8 mouse cellular contexts compared by ENCODE assay signal in the genomic region with DNA sequence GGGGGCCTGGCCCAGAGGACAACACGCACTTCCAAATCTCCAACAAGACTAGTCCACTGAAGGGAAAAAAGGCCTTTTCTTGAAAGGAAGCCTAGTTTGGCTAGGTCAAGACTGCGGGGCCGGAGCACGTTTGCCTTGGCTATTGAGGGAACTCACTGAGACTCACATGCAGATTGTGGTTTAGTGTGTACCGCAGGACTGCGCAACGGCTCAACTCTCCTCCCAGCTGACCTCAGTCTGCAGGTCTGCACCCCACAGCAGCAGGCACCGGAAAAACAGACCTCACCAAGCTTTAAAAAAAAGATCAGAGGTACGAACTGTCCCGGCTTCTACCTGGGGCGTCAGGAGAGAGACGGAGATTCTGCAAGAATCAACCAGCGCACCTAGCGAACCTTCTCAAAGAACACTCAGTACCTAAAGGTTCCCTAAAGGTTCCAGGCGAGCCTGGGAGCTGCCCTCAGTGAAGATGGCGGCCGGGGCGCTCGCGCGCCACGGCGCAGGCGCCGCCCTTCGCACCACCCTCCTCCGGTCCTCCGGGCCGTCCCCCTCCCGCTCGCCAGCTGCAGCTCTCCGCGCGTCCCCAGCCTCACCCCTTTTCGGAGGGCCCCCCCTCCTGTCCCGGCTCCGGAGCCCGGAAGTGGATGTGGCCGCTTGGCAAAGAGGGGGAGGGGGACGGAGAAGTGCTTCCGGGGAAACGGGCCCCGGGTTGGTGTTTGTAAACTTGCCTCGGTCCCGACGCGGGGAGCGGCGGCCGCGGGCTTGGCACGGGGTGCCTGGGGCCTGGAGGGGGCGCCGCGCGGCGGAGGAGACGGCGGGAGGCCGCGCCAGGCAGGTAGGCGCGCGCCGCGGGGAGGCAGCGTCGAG. TPM values are rescaled to one million over a fixed set of nuclear protein-coding genes. Genes with fewer than 3 reads are reported as not detected.
DNase-seq lines count a peak whose midpoint lies in the region; ATAC-seq and TF ChIP-seq lines count a peak whose summit lies in the region.

A gene (plus strand): TSS at position 279 of the 864 bp plus-strand sequence.

- TF ChIP-seq RAD21 in MEL (IDR thresholded peaks at IDR 0.05; ENCODE audit: low read depth, low read length), result no peak

- H3K79me2 ChIP-seq in MEL (ENCODE audit: control insufficient read depth, insufficient read depth, low read length, poor library complexity), result peaks cover 8% of the 10 kb centered on the region

- peak within 1 kb of the TSS; percentile 97 for H3K9ac ChIP-seq in MEL (ENCODE audit: control insufficient read depth, low read depth, low read length, poor library complexity, severe bottlenecking)
- H3K9ac ChIP-seq in lung, embryonic 16.5 days (ENCODE audit: low read length), result peak within 1 kb of the TSS; percentile 98

- peak within 1 kb of the TSS; percentile 93 to 97 for H3K4me3 ChIP-seq in MEL (ENCODE audit: control insufficient read depth in 1 of 2, insufficient read depth in 1 of 2, low read depth in 2 of 2, low read length in 2 of 2)
- peak within 1 kb of the TSS; percentile 86 for H3K4me3 ChIP-seq in cerebellum, adult 2 months (replicated peaks; ENCODE audit: insufficient read depth, low read depth, low read length)
- H3K4me3 ChIP-seq in lung, embryonic 16.5 days (ENCODE audit: low read length), result peak within 1 kb of the TSS; percentile 85

- peak; percentile 61 to 85; a peak in 3 of 4 replicates for TF ChIP-seq POLR2A in MEL (IDR thresholded peaks at IDR 0.05; ENCODE audit: control insufficient read depth in 1 of 2, insufficient read depth in 1 of 2, low read depth in 1 of 2, low read length in 2 of 2, poor library complexity in 1 of 2)
- TF ChIP-seq POLR2A in cerebellum, adult 2 months (IDR thresholded peaks at IDR 0.05; ENCODE audit: borderline replicate concordance, insufficient read depth, low read length), result peak; percentile 84; the same call in 1 of the 2 replicates

- TF ChIP-seq CTCF in MEL (IDR thresholded peaks at IDR 0.05 in 2 of 3, conservative IDR thresholded peaks at IDR 0.05 in 1 of 3; ENCODE audit: control insufficient read depth in 1 of 3, insufficient read depth in 1 of 3, low read depth in 2 of 3, low read length in 3 of 3, poor library complexity in 1 of 3, severe bottlenecking in 1 of 3), result no peak; a peak in 1 of 6 replicates
- no peak for TF ChIP-seq CTCF in cerebellum, adult 2 months (IDR thresholded peaks at IDR 0.05; ENCODE audit: borderline replicate concordance, insufficient read depth, low read depth, low read length)

- peak within 1 kb of the TSS; percentile 96 for H3K27ac ChIP-seq in MEL (ENCODE audit: control insufficient read depth, low read depth, low read length)
- H3K27ac ChIP-seq in cerebellum, adult 2 months (ENCODE audit: insufficient read depth, low read length), result peak within 1 kb of the TSS; percentile 78
- peak within 1 kb of the TSS; percentile 100 for H3K27ac ChIP-seq in lung, embryonic 16.5 days (ENCODE audit: low read length)

- H3K4me2 ChIP-seq in lung, embryonic 16.5 days (ENCODE audit: low read depth, low read length), result peak within 1 kb of the TSS; percentile 76

- under 1% methylated on average over 52 of the region's 68 CpGs for WGBS in cerebellum, adult 2 months
- WGBS in lung, embryonic 16.5 days, result under 1% methylated on average over 54 of the region's 68 CpGs

- peaks cover 0 to 30% of the 10 kb centered on the region in 2 experiments; a peak in 3 of 4 replicates for H3K36me3 ChIP-seq in MEL (ENCODE audit: control insufficient read depth in 1 of 2, insufficient read depth in 2 of 2, low read length in 2 of 2)
- peaks cover 10% of the 10 kb centered on the region for H3K36me3 ChIP-seq in lung, embryonic 16.5 days (ENCODE audit: control insufficient read depth, insufficient read depth, low read length)

- H3K9me3 ChIP-seq in MEL (replicated peaks; ENCODE audit: insufficient read depth, low read length), result no peaks in the 10 kb centered on the region
- no peaks in the 10 kb centered on the region for H3K9me3 ChIP-seq in lung, embryonic 16.5 days (ENCODE audit: control insufficient read depth, low read length)

- no peaks in the 10 kb centered on the region for H3K27me3 ChIP-seq in MEL (ENCODE audit: control insufficient read depth in 1 of 2, insufficient read depth in 2 of 2, low read length in 2 of 2)
- H3K27me3 ChIP-seq in cerebellum, adult 2 months (ENCODE audit: control insufficient read depth, insufficient read depth, low read length), result no peaks in the 10 kb centered on the region
- H3K27me3 ChIP-seq in lung, embryonic 16.5 days (ENCODE audit: control insufficient read depth, insufficient read depth, low read depth, low read length), result no peaks in the 10 kb centered on the region

- ATAC-seq in hematopoietic stem cell, adult 5-6 weeks (replicated peaks in 1 of 2; ENCODE audit: insufficient read depth in 1 of 2, low FRiP score in 2 of 2, low TSS enrichment in 1 of 2, low read depth in 1 of 2, poor library complexity in 2 of 2, severe bottlenecking in 2 of 2), result peak; percentile 82 to 83
- ATAC-seq in lung, embryonic 16.5 days (ENCODE audit: low read depth), result peak; percentile 98

- peak; percentile 5 to 52; a peak in 3 of 4 replicates for TF ChIP-seq EP300 in MEL (IDR thresholded peaks at IDR 0.05; ENCODE audit: low read depth in 1 of 2, low read length in 2 of 2)

- peak; percentile 99 for DNase-seq in MEL (ENCODE audit: low read depth, low spot score)
- DNase-seq in cerebellum, adult 2 months, result peak; percentile 93 to 97
- peak; percentile 96 for DNase-seq in forelimb bud, embryonic 11.5 days (ENCODE audit: low read depth, low spot score)
- peak; percentile 69 for DNase-seq in layer of hippocampus, adult 9-10 months (ENCODE audit: low spot score)
- peak; percentile 85 for DNase-seq in ovary, postnatal 10 days (ENCODE audit: low spot score)
- peak; percentile 97 for DNase-seq in thymus, postnatal 10 days (ENCODE audit: low spot score in 2 of 2)

- peaks cover 6 to 14% of the 10 kb centered on the region in 2 experiments for H3K4me1 ChIP-seq in MEL (ENCODE audit: control insufficient read depth in 1 of 2, insufficient read depth in 2 of 2, low read length in 2 of 2)
- peaks cover 16% of the 10 kb centered on the region for H3K4me1 ChIP-seq in cerebellum, adult 2 months (ENCODE audit: control insufficient read depth, insufficient read depth, low read length)
- H3K4me1 ChIP-seq in lung, embryonic 16.5 days (replicated peaks; ENCODE audit: control insufficient read depth, insufficient read depth, low read length), result peaks cover 30% of the 10 kb centered on the region

TF ChIP-seq in MEL, 35 proteins besides CTCF, POLR2A, EP300 and RAD21 (continues in another document):
- TF ChIP-seq ZKSCAN1 (IDR thresholded peaks at IDR 0.05; ENCODE audit: low read depth, low read length) (no peak), SMC3 (IDR thresholded peaks at IDR 0.05; ENCODE audit: low read depth, low read length) (no peak), CHD1 (IDR thresholded peaks at IDR 0.05; ENCODE audit: low read depth, low read length) (no peak), RCOR1 (IDR thresholded peaks at IDR 0.05; ENCODE audit: low read depth, low read length) (0 out of 2 replicates have a peak, but pooled peaks have one; percentile 62), KAT2A (conservative IDR thresholded peaks at IDR 0.05; ENCODE audit: low read depth, low read length) (peak; percentile 87), E2F4 (IDR thresholded peaks at IDR 0.05; ENCODE audit: borderline replicate concordance, low read depth, low read length) (no peak), TAL1 (IDR thresholded peaks at IDR 0.05; ENCODE audit: low read length) (no peak), MYC (IDR thresholded peaks at IDR 0.05; ENCODE audit: low read depth, low read length) (no peak; the same call in none of the 2 replicates), GABPA (IDR thresholded peaks at IDR 0.05; ENCODE audit: low read depth, low read length) (no peak), JUND (IDR thresholded peaks at IDR 0.05; ENCODE audit: low read depth, low read length) (no peak), POLR2AphosphoS5 (IDR thresholded peaks at IDR 0.05; ENCODE audit: borderline replicate concordance, low read depth, low read length) (no peak), ZC3H11A (IDR thresholded peaks at IDR 0.05; ENCODE audit: low read depth, low read length) (no peak), TCF12 (IDR thresholded peaks at IDR 0.05; ENCODE audit: low read depth, low read length) (peak; percentile 69), BHLHE40 (IDR thresholded peaks at IDR 0.05; ENCODE audit: borderline replicate concordance, low read depth, low read length) (peak; percentile 82), HCFC1 (IDR thresholded peaks at IDR 0.05; ENCODE audit: low read depth, low read length) (peak; percentile 93), NRF1 (IDR thresholded peaks at IDR 0.05; ENCODE audit: insufficient read depth, low read depth, low read length, poor library complexity, severe bottlenecking) (peak; percentile 96), MAFK (IDR thresholded peaks at IDR 0.05; ENCODE audit: borderline replicate concordance, low read depth, low read length) (no peak), MAX (IDR thresholded peaks at IDR 0.05; ENCODE audit: low read length) (peak; percentile 29; the same call in 1 of the 2 replicates), USF1 (IDR thresholded peaks at IDR 0.05; ENCODE audit: low read depth, low read length) (no peak; the same call in 1 of the 2 replicates), MXI1 (IDR thresholded peaks at IDR 0.05; ENCODE audit: low read depth, low read length) (peak; percentile 69), ELF1 (IDR thresholded peaks at IDR 0.05; ENCODE audit: low read depth, low read length) (peak; percentile 93), NELFE (IDR thresholded peaks at IDR 0.05; ENCODE audit: low read depth, low read length) (peak; percentile 69), ETS1 (IDR thresholded peaks at IDR 0.05; ENCODE audit: low read depth, low read length) (peak; percentile 85), MEF2A (IDR thresholded peaks at IDR 0.05; ENCODE audit: extremely low read depth, insufficient replicate concordance, low read depth, low read length, poor library complexity, severe bottlenecking) (peak; percentile 27; the same call in 1 of the 2 replicates), SIN3A (IDR thresholded peaks at IDR 0.05; ENCODE audit: low read length) (peak; percentile 88), USF2 (IDR thresholded peaks at IDR 0.05; ENCODE audit: borderline replicate concordance in 1 of 2, insufficient read depth in 1 of 2, low read depth in 1 of 2, low read length in 2 of 2) (no peak), GATA1 (IDR thresholded peaks at IDR 0.05; ENCODE audit: low read depth, low read length) (no peak)

RNA-seq across cellular contexts. Expression of the gene that starts here (rescaled TPM):
- 39.9 and 40.5 TPM in 2 replicates for total RNA-seq in MEL (2012; rRNA removed)
- 10 to 100 TPM in 1 of 2 experiments, not detected in 1; 50.1 TPM for polyA plus RNA-seq in MEL (2012; ENCODE audit: insufficient read depth in 1 of 2, insufficient read length in 2 of 2, low read depth in 1 of 2, low replicate concordance in 2 of 2, missing spikeins in 1 of 2)
- 79.3 and 81.7 TPM in 2 replicates for polyA plus RNA-seq in cerebellum, adult 2 months (2012; rRNA removed)
- 44.0 and 47.6 TPM in 2 replicates for total RNA-seq in hematopoietic stem cell, adult 5-6 weeks (2017)
- polyA plus RNA-seq in lung, embryonic 16.5 days (2015; fragmentation: Nextera tagmentation; extraction: Ambion mirVana), result 64.0 and 67.0 TPM in 2 replicates

Comparison
In these comparisons a context has a peak if more than half of its experiments do, and no peak if none do; other contexts are left out.
1. Peak in every context shown above with its lines: DNase-seq, ATAC-seq, H3K4me3 ChIP-seq and H3K27ac ChIP-seq.